Mouse (Mus musculus) embryonic facial prominence, embryonic 15.5 days (tissue): ENCODE data around the gene Ipo9. TPM values are rescaled to one million over a fixed set of nuclear protein-coding genes. Genes with fewer than 3 reads are reported as not detected.

Experiments
- ATAC-seq: fragments of 200-750 bp; cut with Nextera tagmentation; 2 replicates; pipeline ENCODE4 v1.8.0; 2017; ENCODE audit warnings: low read depth, moderate TSS enrichment; ENCODE audit not compliant: insufficient number of reproducible peaks, low FRiP score, low TSS enrichment
- H3K27ac ChIP-seq: fragments of 300-500 bp; sonication (generic); replicated peaks from 2 replicates; pipeline ENCODE4 v1.5.1; 2015; ENCODE audit warnings: mild to moderate bottlenecking, inconsistent platforms
- H3K27me3 ChIP-seq: fragments of 300-500 bp; sonication (generic); 2 replicates; pipeline ENCODE4 v1.6.1; 2015; ENCODE audit warnings: inconsistent platforms
- H3K36me3 ChIP-seq: fragments of 300-500 bp; sonication (generic); 2 replicates; pipeline ENCODE4 v1.6.1; 2015; ENCODE audit warnings: mild to moderate bottlenecking, inconsistent platforms
- H3K4me1 ChIP-seq: fragments of 300-500 bp; sonication (generic); 2 replicates; pipeline ENCODE4 v1.6.1; 2015; ENCODE audit warnings: inconsistent platforms
- H3K4me2 ChIP-seq: fragments of 300-500 bp; sonication (generic); replicated peaks from 2 replicates; pipeline ENCODE4 v1.6.1; 2015; ENCODE audit warnings: mild to moderate bottlenecking, inconsistent platforms
- H3K4me3 ChIP-seq: fragments of 300-500 bp; sonication (generic); replicated peaks from 2 replicates; pipeline ENCODE4 v1.5.1; 2015; ENCODE audit warnings: mild to moderate bottlenecking, inconsistent platforms
- H3K9ac ChIP-seq: fragments of 300-500 bp; sonication (generic); 2 replicates; pipeline ENCODE4 v1.6.1; 2015; ENCODE audit warnings: inconsistent platforms
- H3K9me3 ChIP-seq: fragments of 300-500 bp; sonication (generic); replicated peaks from 2 replicates; pipeline ENCODE4 v1.6.1; 2016; ENCODE audit warnings: inconsistent platforms
- WGBS: fragments of 180-500 bp; shearing (Covaris S2); methylation state at CpG from one replicate; pipeline ENCODE4 v1.1.7; 2015; 5-methylcytosine and 5-hydroxymethylcytosine counted together
- polyA plus RNA-seq: library from polyadenylated mRNA; unstranded; fragments of >200 nt; fragmentation: Nextera tagmentation; extraction: Ambion mirVana; gene quantifications from 2 replicates; pipeline ENCODE4 v1.2.1, GENCODE M21; 2015

Ipo9 gene
- polyA plus RNA-seq, 1 experiment from 2014 or later = 101 TPM

DNA sequence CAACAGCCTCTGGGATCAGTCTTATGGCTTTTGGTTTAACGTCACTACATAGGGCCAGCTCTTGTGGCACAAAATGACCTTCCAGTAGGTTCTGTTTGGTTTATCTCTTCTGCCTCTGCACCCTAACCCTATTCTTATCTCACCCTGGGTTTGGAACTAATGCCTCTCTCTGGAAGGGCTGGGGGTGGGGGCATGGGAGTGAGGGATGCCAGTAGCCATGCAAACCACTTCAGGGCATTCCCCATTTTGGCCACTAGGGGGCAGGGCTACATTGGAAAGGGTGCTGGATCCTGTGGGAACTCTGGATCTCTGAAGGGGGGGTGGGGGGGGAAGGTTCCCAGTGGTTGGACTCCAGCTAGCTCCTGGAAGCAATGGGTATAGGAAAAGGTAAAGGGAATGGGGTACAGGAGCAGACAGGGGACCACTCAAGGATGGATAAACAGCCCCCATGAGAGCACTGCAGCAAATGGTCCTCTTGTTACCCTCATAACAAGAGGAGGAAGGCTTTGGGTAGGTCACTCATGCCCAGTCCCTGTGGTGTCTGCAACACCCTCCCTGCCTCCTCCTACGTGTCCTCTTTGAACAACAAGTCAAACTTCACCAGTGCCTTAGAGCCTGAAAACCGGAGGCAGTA, 30.9 kb upstream of the Ipo9 start:
- WGBS = 84% methylated on average over 3 of the region's 3 CpGs
- H3K4me3 ChIP-seq = no peak overlapping the region
- peaks cover 6% of the 10 kb centered on the region; the same call in 1 of the 2 replicates for H3K4me1 ChIP-seq
- no peaks in the 10 kb centered on the region for H3K9me3 ChIP-seq
- no peaks in the 10 kb centered on the region for H3K27me3 ChIP-seq
- peaks cover 41% of the 10 kb centered on the region; the same call in 1 of the 2 replicates for H3K36me3 ChIP-seq
- no peak overlapping the region for H3K27ac ChIP-seq
- H3K4me2 ChIP-seq = no peak overlapping the region
- no peak for ATAC-seq
- no peak overlapping the region for H3K9ac ChIP-seq

DNA sequence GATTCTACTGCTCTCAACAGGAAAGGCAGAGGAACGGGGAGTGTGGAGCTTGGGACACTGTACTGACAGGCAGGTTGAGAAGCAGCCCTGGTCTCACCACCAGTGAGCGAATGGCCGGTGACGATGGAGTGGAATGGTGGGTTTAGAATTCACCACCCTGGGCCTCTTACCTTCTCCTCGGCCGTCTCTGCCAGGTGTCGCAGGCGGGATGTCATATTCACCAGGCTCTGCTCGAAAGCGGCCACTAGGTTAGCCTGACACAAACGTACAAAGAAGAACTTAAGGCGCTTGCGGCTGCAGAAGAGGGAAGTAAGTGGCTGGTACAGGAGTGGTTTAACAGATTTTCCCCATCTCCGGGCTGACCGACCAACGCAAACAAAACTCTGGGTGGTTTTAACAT, 30.2 kb upstream of the Ipo9 start:
- H3K4me2 ChIP-seq = no peak overlapping the region
- no peaks in the 10 kb centered on the region for H3K9me3 ChIP-seq
- no peak for ATAC-seq
- 90% methylated on average over 16 of the region's 16 CpGs for WGBS
- H3K4me1 ChIP-seq = peaks cover 6% of the 10 kb centered on the region; the same call in 1 of the 2 replicates
- no peak overlapping the region for H3K9ac ChIP-seq
- H3K27me3 ChIP-seq = no peaks in the 10 kb centered on the region
- peaks cover 46% of the 10 kb centered on the region; the same call in 1 of the 2 replicates for H3K36me3 ChIP-seq
- no peak overlapping the region for H3K27ac ChIP-seq
- no peak overlapping the region for H3K4me3 ChIP-seq

DNA sequence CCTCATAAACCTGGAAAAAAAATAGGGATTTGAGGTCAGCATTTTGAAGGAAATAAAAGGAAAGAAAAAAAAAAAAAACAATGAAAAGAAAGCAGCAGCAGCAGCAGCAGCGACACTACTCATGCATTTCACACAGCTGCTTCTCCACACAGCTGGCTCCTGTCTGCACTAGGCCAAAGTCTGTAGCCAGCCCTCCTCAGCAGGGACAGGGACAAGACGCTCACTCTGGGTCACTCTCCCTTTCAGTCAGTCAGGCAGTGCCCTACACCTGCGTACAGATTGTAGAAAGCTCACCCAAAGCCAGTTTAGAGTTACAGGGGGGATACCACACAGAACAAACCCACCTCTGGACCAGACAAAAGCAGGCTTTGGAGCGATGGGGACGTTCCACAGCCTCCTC, 27.6 kb upstream of the Ipo9 start:
- Histone ChIP-seq H3K36me3 (peaks cover 58% of the 10 kb centered on the region), H3K4me2 (no peak overlapping the region), H3K4me3 (no peak overlapping the region), H3K27me3 (no peaks in the 10 kb centered on the region), H3K9ac (no peak overlapping the region), H3K27ac (no peak overlapping the region), H3K4me1 (peaks cover 3% of the 10 kb centered on the region; the same call in 1 of the 2 replicates), H3K9me3 (no peaks in the 10 kb centered on the region)
- no peak for ATAC-seq
- 80% methylated on average over 5 of the region's 5 CpGs for WGBS

DNA sequence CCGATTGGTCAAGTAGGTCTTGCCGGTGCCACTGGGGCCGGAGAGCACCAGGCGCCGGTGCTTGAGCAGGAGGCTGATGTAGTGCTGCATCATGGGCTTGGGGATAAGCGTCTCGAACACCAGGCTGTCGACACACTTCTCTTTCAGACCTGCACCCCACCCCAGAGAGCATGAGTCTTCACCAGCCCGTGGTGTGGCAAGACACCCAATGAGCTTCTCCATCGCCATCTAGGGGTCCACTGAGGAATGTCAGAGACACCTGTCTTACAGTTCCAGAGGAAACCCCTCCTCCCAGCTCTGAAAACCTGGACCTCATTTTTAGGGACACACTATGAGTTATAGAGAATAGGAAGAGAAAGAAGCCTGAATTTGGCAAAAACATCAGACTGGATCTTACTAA, 22.0 kb upstream of the Ipo9 start:
- Histone ChIP-seq H3K36me3 (peaks cover 67% of the 10 kb centered on the region), H3K27me3 (no peaks in the 10 kb centered on the region), H3K4me3 (no peak overlapping the region), H3K4me1 (no peaks in the 10 kb centered on the region), H3K4me2 (no peak overlapping the region), H3K9ac (no peak overlapping the region), H3K9me3 (no peaks in the 10 kb centered on the region), H3K27ac (no peak overlapping the region)
- WGBS = 78% methylated on average over 10 of the region's 10 CpGs
- no peak for ATAC-seq

DNA sequence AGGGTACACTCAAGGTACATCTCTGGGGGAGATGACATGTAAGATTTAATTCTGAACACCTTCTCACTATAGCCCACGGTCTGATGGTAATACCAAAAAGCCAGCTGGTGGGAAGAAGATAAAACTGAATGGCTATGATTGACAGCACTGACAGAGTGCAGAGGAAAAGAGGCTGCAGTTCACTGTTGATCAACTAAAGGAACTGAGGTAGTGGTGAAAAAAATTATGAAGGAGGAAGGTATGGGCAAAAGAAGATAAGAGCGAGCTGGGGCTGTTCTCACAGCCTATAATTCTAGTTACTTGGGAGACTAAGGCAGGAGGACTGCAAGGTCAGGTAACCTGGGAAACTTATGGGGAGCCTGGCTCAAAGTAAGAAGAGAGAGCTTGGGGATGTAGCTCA, 21.1 kb upstream of the Ipo9 start:
- Histone ChIP-seq H3K4me1 (no peaks in the 10 kb centered on the region), H3K9me3 (no peaks in the 10 kb centered on the region), H3K36me3 (peaks cover 64% of the 10 kb centered on the region), H3K27me3 (no peaks in the 10 kb centered on the region), H3K27ac (no peak overlapping the region), H3K4me2 (no peak overlapping the region), H3K9ac (no peak overlapping the region), H3K4me3 (no peak overlapping the region)
- 82% methylated on average over 2 of the region's 2 CpGs for WGBS
- ATAC-seq = no peak

DNA sequence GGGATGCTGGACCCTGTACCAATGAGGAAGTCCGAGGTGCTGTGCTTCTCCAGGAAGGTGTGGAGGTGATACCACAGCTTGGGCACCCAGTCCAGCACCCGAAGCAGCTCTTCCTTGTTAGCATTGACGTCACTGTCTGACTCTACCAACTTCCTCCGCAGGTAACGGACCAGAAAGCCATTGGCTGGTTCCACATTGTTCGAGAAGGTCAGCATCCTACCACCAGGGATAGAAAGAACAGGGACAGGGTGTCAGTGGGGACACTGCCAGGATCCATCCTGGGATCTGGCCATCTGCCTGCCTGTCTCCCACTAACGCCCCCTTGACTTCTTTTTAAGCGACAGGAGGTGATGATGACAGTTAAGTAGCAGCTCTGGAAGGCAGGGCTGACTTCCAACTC, 19.6 kb upstream of the Ipo9 start:
- Histone ChIP-seq H3K4me2 (no peak overlapping the region), H3K36me3 (peaks cover 54% of the 10 kb centered on the region), H3K27ac (no peak overlapping the region), H3K4me3 (no peak overlapping the region), H3K9me3 (no peaks in the 10 kb centered on the region), H3K27me3 (no peaks in the 10 kb centered on the region), H3K4me1 (no peaks in the 10 kb centered on the region), H3K9ac (no peak overlapping the region)
- 95% methylated on average over 8 of the region's 8 CpGs for whole genome bisulfite sequencing
- ATAC-seq = no peak

DNA sequence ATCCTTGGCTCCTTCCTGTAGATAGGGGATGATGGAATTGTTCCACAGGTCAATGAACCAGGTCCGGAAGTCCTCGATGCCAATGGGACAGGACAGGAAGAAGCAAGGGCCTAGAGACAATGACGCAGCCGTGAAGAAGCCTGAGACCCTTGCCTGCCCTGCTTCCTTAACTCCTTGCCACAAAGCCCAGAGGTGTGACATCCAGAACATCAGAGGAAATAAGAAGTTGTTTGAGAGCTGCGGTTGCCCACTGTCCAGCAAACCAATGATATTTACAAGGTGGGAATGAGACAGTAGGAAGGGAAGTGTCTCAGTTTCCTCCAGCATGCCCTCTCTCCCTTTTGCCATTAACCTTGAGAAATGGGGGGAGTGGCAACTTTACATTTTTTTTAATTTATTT, 18.6 kb upstream of the Ipo9 start:
- ATAC-seq = no peak
- Histone ChIP-seq H3K4me1 (no peaks in the 10 kb centered on the region), H3K9ac (no peak overlapping the region), H3K36me3 (peaks cover 47% of the 10 kb centered on the region), H3K4me2 (no peak overlapping the region), H3K27me3 (no peaks in the 10 kb centered on the region), H3K9me3 (no peaks in the 10 kb centered on the region), H3K4me3 (no peak overlapping the region), H3K27ac (no peak overlapping the region)
- 92% methylated on average over 5 of the region's 5 CpGs for WGBS

DNA sequence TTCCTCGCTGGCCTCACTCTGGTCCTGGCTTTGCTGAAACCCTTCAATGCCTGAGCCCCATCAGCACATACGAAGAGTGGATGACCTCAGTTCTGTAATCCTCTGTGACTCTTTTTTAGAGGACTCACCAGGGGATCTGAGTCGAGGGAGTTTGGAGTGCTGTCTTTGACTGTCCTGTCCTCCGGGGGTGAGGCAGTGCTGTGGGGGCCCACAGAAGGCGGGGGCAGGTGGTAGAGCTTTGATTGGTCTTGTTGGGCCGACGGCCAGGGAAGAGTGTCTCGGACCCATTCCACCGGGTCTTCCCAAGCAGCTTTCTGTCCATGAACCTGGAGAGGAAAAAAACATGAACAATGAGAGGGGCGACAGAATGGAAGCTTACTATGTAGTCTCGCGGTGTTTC, 13.2 kb upstream of the Ipo9 start:
- no peak overlapping the region for H3K4me2 ChIP-seq

DNA sequence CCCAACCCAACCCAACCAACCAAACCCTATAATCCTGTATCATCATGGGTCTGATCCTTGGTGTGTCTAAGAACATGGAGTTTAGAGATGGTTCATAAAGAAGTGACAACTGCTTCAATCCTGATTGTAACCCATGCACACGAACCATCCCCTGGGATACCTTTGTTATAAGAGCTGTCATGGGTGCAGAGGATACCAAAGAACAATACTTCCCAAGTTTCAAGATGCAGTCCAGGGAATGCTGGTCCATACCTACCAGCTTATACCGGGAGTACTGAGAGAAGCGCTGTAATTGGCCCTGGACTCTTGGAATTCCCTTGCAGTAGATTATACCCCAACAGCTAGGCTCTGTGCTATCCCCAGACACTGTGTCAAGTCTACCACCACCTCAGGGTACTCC, 11.6 kb upstream of the Ipo9 start:
- no peak for ATAC-seq
- no peaks in the 10 kb centered on the region for H3K4me1 ChIP-seq
- peaks cover 40% of the 10 kb centered on the region for H3K36me3 ChIP-seq
- no peak overlapping the region for H3K27ac ChIP-seq
- 97% methylated on average over 3 of the region's 3 CpGs for WGBS
- no peaks in the 10 kb centered on the region for H3K27me3 ChIP-seq
- no peak overlapping the region for H3K4me3 ChIP-seq
- no peak overlapping the region for H3K9ac ChIP-seq
- no peaks in the 10 kb centered on the region for H3K9me3 ChIP-seq
- no peak overlapping the region for H3K4me2 ChIP-seq

More for the DNA sequence above, 13.2 kb upstream of the Ipo9 start:
- Histone ChIP-seq H3K9me3 (no peaks in the 10 kb centered on the region), H3K27ac (no peak overlapping the region), H3K36me3 (peaks cover 41% of the 10 kb centered on the region), H3K4me3 (no peak overlapping the region), H3K4me1 (no peaks in the 10 kb centered on the region), H3K9ac (no peak overlapping the region), H3K27me3 (no peaks in the 10 kb centered on the region)
- 91% methylated on average over 12 of the region's 12 CpGs for WGBS
- no peak for ATAC-seq

DNA sequence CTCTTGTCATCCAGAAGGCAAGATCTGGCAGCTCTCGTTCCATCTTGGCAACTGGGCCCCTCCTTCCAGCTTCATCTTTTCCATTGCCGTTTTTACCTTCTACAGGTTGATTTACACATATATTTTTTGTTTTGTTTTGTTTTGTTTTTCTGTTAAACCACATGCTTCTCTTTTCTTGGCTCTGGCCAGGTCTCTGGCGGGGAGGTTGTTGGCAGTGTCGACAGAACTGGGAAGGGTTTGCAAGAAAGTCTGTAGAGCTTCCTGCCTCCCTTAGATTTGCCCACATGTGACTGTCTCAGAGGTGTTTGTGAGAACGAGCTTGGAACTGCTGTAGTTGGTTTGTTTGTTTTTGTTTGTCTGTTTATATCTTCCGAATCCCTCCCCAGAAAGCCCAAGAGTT, 10.7 kb upstream of the Ipo9 start:
- no peaks in the 10 kb centered on the region for H3K9me3 ChIP-seq
- no peak overlapping the region for H3K9ac ChIP-seq
- no peak overlapping the region for H3K4me3 ChIP-seq
- H3K4me2 ChIP-seq = no peak overlapping the region
- 85% methylated on average over 6 of the region's 6 CpGs for WGBS
- ATAC-seq = no peak
- H3K4me1 ChIP-seq = no peaks in the 10 kb centered on the region
- no peaks in the 10 kb centered on the region for H3K27me3 ChIP-seq
- no peak overlapping the region for H3K27ac ChIP-seq
- H3K36me3 ChIP-seq = peaks cover 40% of the 10 kb centered on the region

DNA sequence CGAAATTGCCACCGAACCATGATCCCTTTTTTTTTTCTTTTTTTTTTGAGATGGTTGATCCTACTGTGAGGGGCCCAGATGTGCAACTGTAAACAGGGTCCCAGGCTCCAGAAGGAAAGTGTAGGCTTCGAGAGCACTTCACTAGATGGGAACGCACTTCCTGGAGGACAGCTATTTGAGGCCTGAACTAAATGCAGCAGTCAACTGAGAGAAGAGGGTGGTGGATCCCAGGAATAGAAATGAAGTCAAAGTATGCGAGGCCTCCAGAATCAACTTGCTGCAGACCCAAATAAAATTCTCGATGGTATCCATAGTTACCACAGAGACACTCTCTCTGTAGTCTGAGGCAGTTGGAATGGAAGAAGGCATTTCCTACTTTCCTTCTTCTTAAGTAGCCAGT, 8.5 kb upstream of the Ipo9 start:
- Histone ChIP-seq H3K4me3 (no peak overlapping the region), H3K36me3 (peaks cover 37% of the 10 kb centered on the region), H3K9ac (no peak overlapping the region), H3K4me2 (no peak overlapping the region), H3K27ac (no peak overlapping the region), H3K9me3 (no peaks in the 10 kb centered on the region), H3K27me3 (no peaks in the 10 kb centered on the region), H3K4me1 (no peaks in the 10 kb centered on the region)
- no peak for ATAC-seq
- 89% methylated on average over 6 of the region's 6 CpGs for WGBS

DNA sequence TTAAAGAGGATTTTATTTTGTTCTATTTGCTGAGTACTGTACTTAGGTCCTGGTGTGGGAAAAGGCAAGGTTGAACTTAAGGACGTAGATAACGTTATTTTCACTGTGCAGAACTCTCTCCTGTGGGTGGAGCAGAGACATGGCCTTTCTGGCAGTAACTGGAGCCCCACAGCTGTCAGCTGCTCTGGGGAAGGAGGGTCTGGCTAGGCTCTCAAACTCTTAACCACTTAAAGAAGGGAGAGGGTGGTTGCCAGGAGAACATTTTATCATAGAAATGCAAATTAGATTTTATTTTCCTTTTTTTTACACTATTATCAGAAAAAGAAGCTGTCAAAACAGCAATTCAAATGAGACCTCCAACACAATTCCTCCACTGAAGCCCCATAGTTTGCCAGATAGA, 5.5 kb upstream of the Ipo9 start:
- Histone ChIP-seq H3K4me3 (no peak overlapping the region), H3K36me3 (peaks cover 16% of the 10 kb centered on the region; the same call in 1 of the 2 replicates), H3K9ac (no peak overlapping the region), H3K4me1 (peaks cover 8% of the 10 kb centered on the region), H3K27me3 (no peaks in the 10 kb centered on the region), H3K4me2 (no peak overlapping the region), H3K27ac (no peak overlapping the region), H3K9me3 (no peaks in the 10 kb centered on the region)
- no peak for ATAC-seq
- 18% methylated on average over 2 of the region's 2 CpGs for WGBS
